Mouse (Mus musculus) midbrain, embryonic 13.5 days (tissue): ENCODE data around the gene Kazn. TPM values are rescaled to one million over a fixed set of nuclear protein-coding genes. Genes with fewer than 3 reads are reported as not detected.

Source experiments
- ATAC-seq: fragments of 200-750 bp; cut with Nextera tagmentation; 2 replicates; pipeline ENCODE4 v1.8.0; 2017; ENCODE audit warnings: mild to moderate bottlenecking, moderate TSS enrichment, moderate library complexity
- H3K27ac ChIP-seq: fragments of 300-500 bp; sonication (generic); 2 replicates; pipeline ENCODE4 v1.5.1; 2015; ENCODE audit warnings: inconsistent platforms, mild to moderate bottlenecking, moderate library complexity
- H3K27me3 ChIP-seq: fragments of 300-500 bp; sonication (generic); 2 replicates; pipeline ENCODE4 v1.6.1; 2015; ENCODE audit warnings: mild to moderate bottlenecking, inconsistent platforms
- H3K36me3 ChIP-seq: fragments of 300-500 bp; sonication (generic); 2 replicates; pipeline ENCODE4 v1.6.1; 2015; ENCODE audit warnings: mild to moderate bottlenecking, inconsistent platforms
- H3K4me1 ChIP-seq: fragments of 300-500 bp; sonication (generic); replicated peaks from 2 replicates; pipeline ENCODE4 v1.6.1; 2015; ENCODE audit warnings: inconsistent platforms
- H3K4me2 ChIP-seq: fragments of 300-500 bp; sonication (generic); replicated peaks from 2 replicates; pipeline ENCODE4 v1.6.1; 2015; ENCODE audit warnings: moderate library complexity, mild to moderate bottlenecking, inconsistent platforms
- H3K4me3 ChIP-seq: fragments of 300-500 bp; sonication (generic); replicated peaks from 2 replicates; pipeline ENCODE4 v1.5.1; 2015; ENCODE audit warnings: mild to moderate bottlenecking, inconsistent platforms
- H3K9ac ChIP-seq: fragments of 300-500 bp; sonication (generic); replicated peaks from 2 replicates; pipeline ENCODE4 v1.6.1; 2015; ENCODE audit warnings: mild to moderate bottlenecking, inconsistent platforms
- H3K9me3 ChIP-seq: fragments of 300-500 bp; sonication (generic); 2 replicates; pipeline ENCODE4 v1.6.1; 2016; ENCODE audit warnings: mild to moderate bottlenecking, inconsistent platforms
- WGBS: fragments of 180-500 bp; shearing (Covaris S2); methylation state at CpG from one replicate; pipeline ENCODE4 v1.1.7; 2015; 5-methylcytosine and 5-hydroxymethylcytosine counted together
- polyA plus RNA-seq: library from polyadenylated mRNA; unstranded; fragments of >200 nt; fragmentation: Nextera tagmentation; extraction: Ambion mirVana; gene quantifications from 2 replicates; pipeline ENCODE4 v1.2.1, GENCODE M21; 2015

Kazn gene
- polyA plus RNA-seq, 1 experiment from 2014 or later: 23.5 TPM

GRCm38 (mm10) chr4:142238486-142239239 is 538 bp downstream of the Kazn start:
- no peaks in the 10 kb centered on the region for H3K9me3 ChIP-seq
- H3K4me3 ChIP-seq: peak overlapping the region; percentile 61
- no peaks in the 10 kb centered on the region for H3K36me3 ChIP-seq
- peak overlapping the region; percentile 71 for H3K9ac ChIP-seq
- WGBS: under 1% methylated on average over 67 of the region's 69 CpGs
- H3K4me2 ChIP-seq: peak overlapping the region; percentile 95
- peak; percentile 72 for ATAC-seq
- H3K27ac ChIP-seq: no peak overlapping the region
- H3K27me3 ChIP-seq: peaks cover 16% of the 10 kb centered on the region
- peaks cover 31% of the 10 kb centered on the region for H3K4me1 ChIP-seq

- Histone ChIP-seq H3K27ac (no peak overlapping the region), H3K36me3 (no peaks in the 10 kb centered on the region), H3K9me3 (no peaks in the 10 kb centered on the region), H3K4me3 (peak overlapping the region; percentile 61), H3K27me3 (peaks cover 16% of the 10 kb centered on the region), H3K4me2 (peak overlapping the region; percentile 95), H3K4me1 (peaks cover 31% of the 10 kb centered on the region), H3K9ac (peak overlapping the region; percentile 71)
- ATAC-seq: no peak
- WGBS: 32% methylated on average over 14 of the region's 14 CpGs
Measured at GRCm38 (mm10) chr4:142238041-142238440, 1.2 kb downstream of the Kazn start.

- 89% methylated on average over 4 of the region's 4 CpGs for WGBS
- H3K4me2 ChIP-seq: no peak overlapping the region
- H3K27me3 ChIP-seq: peaks cover 16% of the 10 kb centered on the region
- H3K9me3 ChIP-seq: no peaks in the 10 kb centered on the region
- no peak for ATAC-seq
- no peak overlapping the region for H3K9ac ChIP-seq
- no peak overlapping the region for H3K27ac ChIP-seq
- H3K4me3 ChIP-seq: no peak overlapping the region
- H3K36me3 ChIP-seq: no peaks in the 10 kb centered on the region
- peaks cover 38% of the 10 kb centered on the region for H3K4me1 ChIP-seq
Measured at GRCm38 (mm10) chr4:142236681-142237080, 2.5 kb downstream of the Kazn start.

GRCm38 (mm10) chr4:142235426-142235825 is 3.8 kb downstream of the Kazn start:
- H3K9me3 ChIP-seq: no peaks in the 10 kb centered on the region
- WGBS: 90% methylated on average over 11 of the region's 11 CpGs
- peaks cover 39% of the 10 kb centered on the region for H3K4me1 ChIP-seq
- no peak for ATAC-seq
- H3K36me3 ChIP-seq: no peaks in the 10 kb centered on the region
- H3K9ac ChIP-seq: no peak overlapping the region
- no peak overlapping the region for H3K27ac ChIP-seq
- H3K4me3 ChIP-seq: no peak overlapping the region
- no peak overlapping the region for H3K4me2 ChIP-seq
- peaks cover 16% of the 10 kb centered on the region for H3K27me3 ChIP-seq

GRCm38 (mm10) chr4:142234828-142235227 is 4.4 kb downstream of the Kazn start:
- H3K4me2 ChIP-seq: no peak overlapping the region
- H3K27ac ChIP-seq: no peak overlapping the region
- peaks cover 14% of the 10 kb centered on the region for H3K27me3 ChIP-seq
- H3K4me1 ChIP-seq: peaks cover 34% of the 10 kb centered on the region
- H3K9ac ChIP-seq: no peak overlapping the region
- H3K9me3 ChIP-seq: no peaks in the 10 kb centered on the region
- whole genome bisulfite sequencing: 59% methylated on average over 9 of the region's 9 CpGs
- H3K4me3 ChIP-seq: no peak overlapping the region
- ATAC-seq: no peak
- H3K36me3 ChIP-seq: no peaks in the 10 kb centered on the region

- 32% methylated on average over 13 of the region's 13 CpGs for WGBS
- H3K4me1 ChIP-seq: peaks cover 26% of the 10 kb centered on the region
- H3K9ac ChIP-seq: no peak overlapping the region
- H3K27me3 ChIP-seq: no peaks in the 10 kb centered on the region
- no peak overlapping the region for H3K4me2 ChIP-seq
- no peaks in the 10 kb centered on the region for H3K9me3 ChIP-seq
- no peaks in the 10 kb centered on the region for H3K36me3 ChIP-seq
- no peak for ATAC-seq
- no peak overlapping the region for H3K27ac ChIP-seq
- no peak overlapping the region for H3K4me3 ChIP-seq
Measured at GRCm38 (mm10) chr4:142228821-142229575, 10.2 kb downstream of the Kazn start.

- Histone ChIP-seq H3K27me3 (no peaks in the 10 kb centered on the region), H3K9me3 (no peaks in the 10 kb centered on the region), H3K36me3 (no peaks in the 10 kb centered on the region), H3K9ac (no peak overlapping the region), H3K27ac (no peak overlapping the region), H3K4me3 (no peak overlapping the region), H3K4me2 (no peak overlapping the region), H3K4me1 (peaks cover 34% of the 10 kb centered on the region)
- 81% methylated on average over 9 of the region's 9 CpGs for WGBS
- no peak for ATAC-seq
Measured at GRCm38 (mm10) chr4:142223898-142224645, 15.1 kb downstream of the Kazn start.

- Histone ChIP-seq H3K27ac (0 out of 2 replicates have a peak overlapping the region, but pooled peaks have one; percentile 5), H3K36me3 (no peaks in the 10 kb centered on the region), H3K9ac (no peak overlapping the region), H3K27me3 (no peaks in the 10 kb centered on the region), H3K4me2 (no peak overlapping the region), H3K4me3 (no peak overlapping the region), H3K4me1 (peaks cover 34% of the 10 kb centered on the region), H3K9me3 (no peaks in the 10 kb centered on the region)
- no peak for ATAC-seq
- 75% methylated on average over 1 of the region's 1 CpGs for WGBS
Measured at GRCm38 (mm10) chr4:142222385-142222784, 16.8 kb downstream of the Kazn start.

GRCm38 (mm10) chr4:142221757-142222072 is 17.5 kb downstream of the Kazn start:
- no peaks in the 10 kb centered on the region for H3K36me3 ChIP-seq
- no peak overlapping the region for H3K4me3 ChIP-seq
- no peak for ATAC-seq
- no peak overlapping the region for H3K4me2 ChIP-seq
- WGBS: 63% methylated on average over 5 of the region's 5 CpGs
- peaks cover 41% of the 10 kb centered on the region for H3K4me1 ChIP-seq
- H3K27ac ChIP-seq: 0 out of 2 replicates have a peak overlapping the region, but pooled peaks have one; percentile 5
- H3K27me3 ChIP-seq: no peaks in the 10 kb centered on the region
- no peaks in the 10 kb centered on the region for H3K9me3 ChIP-seq
- H3K9ac ChIP-seq: no peak overlapping the region

GRCm38 (mm10) chr4:142221025-142221756 is 18.0 kb downstream of the Kazn start:
- ATAC-seq: no peak
- Histone ChIP-seq H3K27me3 (no peaks in the 10 kb centered on the region), H3K9ac (no peak overlapping the region), H3K36me3 (no peaks in the 10 kb centered on the region), H3K4me3 (no peak overlapping the region), H3K4me1 (peaks cover 42% of the 10 kb centered on the region), H3K9me3 (no peaks in the 10 kb centered on the region), H3K27ac (no peak overlapping the region), H3K4me2 (no peak overlapping the region)
- 67% methylated on average over 18 of the region's 18 CpGs for WGBS

- ATAC-seq: no peak
- H3K4me1 ChIP-seq: peaks cover 46% of the 10 kb centered on the region
- no peak overlapping the region for H3K4me2 ChIP-seq
- H3K9me3 ChIP-seq: no peaks in the 10 kb centered on the region
- no peak overlapping the region for H3K9ac ChIP-seq
- H3K27ac ChIP-seq: no peak overlapping the region
- H3K4me3 ChIP-seq: no peak overlapping the region
- H3K27me3 ChIP-seq: no peaks in the 10 kb centered on the region
- 64% methylated on average over 8 of the region's 8 CpGs for WGBS
- no peaks in the 10 kb centered on the region for H3K36me3 ChIP-seq
Measured at GRCm38 (mm10) chr4:142218997-142219396, 20.2 kb downstream of the Kazn start.
